Mouse (Mus musculus): Measurements from ENCODE around the gene Gm28827. TPM values are rescaled to one million over a fixed set of nuclear protein-coding genes. Genes with fewer than 3 reads are reported as not detected.
"Not testable (repeated sequence)": the region's sequence is repeated elsewhere in the genome, so short reads cannot be mapped to it uniquely, and the experiment has no call there.

Gm28827 gene
- polyA plus RNA-seq (2012; ENCODE audit: insufficient read depth, insufficient read length, missing spikeins) = not detected in 2 replicates

DNA sequence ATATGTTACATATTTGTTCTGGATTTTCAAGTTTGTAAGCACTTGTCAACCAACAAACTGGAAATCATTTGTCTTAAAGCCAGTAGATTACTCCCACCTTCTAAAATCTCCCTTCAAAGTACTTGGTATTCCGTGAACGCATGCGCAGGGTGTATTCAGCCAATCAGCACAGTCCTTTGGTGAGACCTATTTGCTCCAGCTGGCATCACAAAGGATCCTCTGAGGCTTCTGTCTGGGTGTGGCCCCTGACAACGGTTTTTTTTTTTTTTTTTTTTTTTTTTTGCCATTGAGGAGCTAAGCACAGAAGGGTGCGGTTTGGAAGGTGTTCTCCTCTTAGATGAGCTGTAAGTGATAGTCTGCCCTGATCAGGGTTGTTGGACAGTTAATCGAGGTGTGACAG, at the start of gene Gm28827:
TSS of gene Gm28827 (plus strand) at position 301 of the 400 bp plus-strand sequence.
- not testable (repeated sequence) for H3K4me3 ChIP-seq (ENCODE audit: insufficient read depth, low read length); H3K4me1 ChIP-seq (ENCODE audit: control insufficient read depth, insufficient read depth, low read length)

More for the DNA sequence above, at the start of gene Gm28827:
- H3K27ac ChIP-seq (ENCODE audit: insufficient read depth, low read depth, low read length) = not testable (repeated sequence)

Measured in bone marrow macrophage, adult 2 months (primary cell).